ENCODE assay signal across 13 mouse cellular contexts in the genomic region with DNA sequence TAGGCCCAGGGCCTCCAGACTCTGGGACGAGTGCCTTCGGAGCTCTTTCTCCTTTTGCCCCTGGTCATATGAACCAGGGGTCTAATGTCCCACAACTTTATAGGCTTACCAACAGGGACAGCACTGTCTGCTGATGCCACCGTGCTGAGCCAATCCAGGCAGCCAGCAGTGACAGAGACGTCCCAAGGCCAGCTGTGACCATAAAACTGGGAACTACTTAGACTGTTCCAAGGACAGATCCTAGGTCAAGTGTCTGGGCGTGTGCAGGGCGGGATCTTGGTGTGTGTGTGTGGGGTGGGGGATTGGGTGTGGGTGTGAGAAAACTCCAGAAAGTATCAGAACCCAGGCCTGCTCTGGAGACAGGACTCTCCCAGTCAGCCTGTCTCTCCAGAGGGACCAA. TPM values are rescaled to one million over a fixed set of nuclear protein-coding genes. Genes with fewer than 3 reads are reported as not detected.
DNase-seq lines count a peak whose midpoint lies in the region; ATAC-seq and TF ChIP-seq lines count a peak whose summit lies in the region.
"Had no signal": no experiment of that assay in that cellular context is flagged by ENCODE, and none has a peak within 500 bp of the region (broad histone marks: within the 10 kb centered on the region; RNA-seq: fewer than 3 reads in every experiment).

No protein-coding gene starts in this region.

- ATAC-seq in forebrain, embryonic 13.5 days, result no peak
- no peak for ATAC-seq in forebrain, embryonic 16.5 days
- no peak for ATAC-seq in embryonic facial prominence, embryonic 15.5 days (ENCODE audit: insufficient number of reproducible peaks, low FRiP score, low TSS enrichment, low read depth)
- ATAC-seq: activated CD4-positive, CD25-positive, alpha-beta regulatory T cell, adult 4 months had no signal

- no peak overlapping the region; the same call in 1 of the 2 replicates for H3K9ac ChIP-seq in forebrain, embryonic 13.5 days
- H3K9ac ChIP-seq in forebrain, embryonic 16.5 days (replicated peaks; ENCODE audit: low read depth, low read length), result no peak overlapping the region
- no peak overlapping the region for H3K9ac ChIP-seq in embryonic facial prominence, embryonic 15.5 days
- H3K9ac ChIP-seq: lung, embryonic 14.5 days had no signal

- DNase-seq in kidney, adult 2 months, result no peak
- no peak for DNase-seq in kidney, adult 8-10 months
- DNase-seq in ES-CJ7 (ENCODE audit: low read depth, low spot score), result peak; percentile 39
- no peak for DNase-seq in thymus, postnatal 4 days
- DNase-seq: cerebellum, postnatal 10 days; heart, postnatal 4 days; kidney, adult 11 months had no signal

- peak overlapping the region; percentile 80 for H3K27ac ChIP-seq in forebrain, embryonic 13.5 days
- H3K27ac ChIP-seq in forebrain, embryonic 16.5 days (ENCODE audit: low read length), result no peak overlapping the region
- H3K27ac ChIP-seq in kidney, adult 2 months (ENCODE audit: insufficient read depth, low read depth, low read length), result peak overlapping the region; percentile 32
- 0 out of 2 replicates have a peak overlapping the region, but pooled peaks have one; percentile 4 for H3K27ac ChIP-seq in embryonic facial prominence, embryonic 15.5 days (replicated peaks)
- H3K27ac ChIP-seq: layer of hippocampus, adult 2 months had no signal

- H3K4me2 ChIP-seq in forebrain, embryonic 13.5 days, result no peak overlapping the region
- no peak overlapping the region for H3K4me2 ChIP-seq in forebrain, embryonic 16.5 days (ENCODE audit: low read length)
- H3K4me2 ChIP-seq in embryonic facial prominence, embryonic 15.5 days (replicated peaks), result no peak overlapping the region
- H3K4me2 ChIP-seq: lung, embryonic 14.5 days had no signal

- H3K36me3 ChIP-seq in forebrain, embryonic 13.5 days (ENCODE audit: poor library complexity, severe bottlenecking), result no peaks in the 10 kb centered on the region
- no peaks in the 10 kb centered on the region for H3K36me3 ChIP-seq in forebrain, embryonic 16.5 days (ENCODE audit: control insufficient read depth, insufficient read depth)
- no peaks in the 10 kb centered on the region for H3K36me3 ChIP-seq in kidney, adult 2 months (ENCODE audit: control insufficient read depth, insufficient read depth, low read length)
- H3K36me3 ChIP-seq in embryonic facial prominence, embryonic 15.5 days, result no peaks in the 10 kb centered on the region

- H3K27me3 ChIP-seq in forebrain, embryonic 13.5 days, result peaks cover 19% of the 10 kb centered on the region
- H3K27me3 ChIP-seq in forebrain, embryonic 16.5 days (replicated peaks; ENCODE audit: control insufficient read depth, insufficient read depth, low read length), result no peaks in the 10 kb centered on the region
- H3K27me3 ChIP-seq in kidney, adult 2 months (replicated peaks; ENCODE audit: control insufficient read depth, insufficient read depth, low read length), result no peaks in the 10 kb centered on the region
- peaks cover 12% of the 10 kb centered on the region for H3K27me3 ChIP-seq in embryonic facial prominence, embryonic 15.5 days

- TF ChIP-seq CTCF in kidney, adult 2 months (conservative IDR thresholded peaks at IDR 0.05; ENCODE audit: insufficient read depth, insufficient read length, low read depth, low read length), result no peak

- 71% methylated on average over 6 of the region's 6 CpGs for WGBS in forebrain, embryonic 13.5 days
- 76% methylated on average over 6 of the region's 6 CpGs for WGBS in forebrain, embryonic 16.5 days
- 63% methylated on average over 6 of the region's 6 CpGs for WGBS in kidney, adult 2 months
- WGBS in embryonic facial prominence, embryonic 15.5 days, result 72% methylated on average over 6 of the region's 6 CpGs

- H3K4me3 ChIP-seq in forebrain, embryonic 13.5 days, result no peak overlapping the region
- no peak overlapping the region for H3K4me3 ChIP-seq in forebrain, embryonic 16.5 days (replicated peaks; ENCODE audit: low read length)
- H3K4me3 ChIP-seq in kidney, adult 2 months (ENCODE audit: insufficient read depth, low read depth, low read length), result no peak overlapping the region
- no peak overlapping the region for H3K4me3 ChIP-seq in embryonic facial prominence, embryonic 15.5 days (replicated peaks)
- H3K4me3 ChIP-seq: layer of hippocampus, adult 2 months had no signal

- H3K9me3 ChIP-seq in forebrain, embryonic 13.5 days (replicated peaks), result no peaks in the 10 kb centered on the region
- H3K9me3 ChIP-seq in forebrain, embryonic 16.5 days (ENCODE audit: control insufficient read depth, low read length), result no peaks in the 10 kb centered on the region
- H3K9me3 ChIP-seq in embryonic facial prominence, embryonic 15.5 days (replicated peaks), result no peaks in the 10 kb centered on the region

- H3K4me1 ChIP-seq in forebrain, embryonic 13.5 days, result peaks cover 45% of the 10 kb centered on the region
- peaks cover 28% of the 10 kb centered on the region for H3K4me1 ChIP-seq in forebrain, embryonic 16.5 days (replicated peaks; ENCODE audit: control insufficient read depth, insufficient read depth, low read length)
- peaks cover 18% of the 10 kb centered on the region; the same call in 1 of the 2 replicates for H3K4me1 ChIP-seq in kidney, adult 2 months (ENCODE audit: control insufficient read depth, insufficient read depth, low read length)
- H3K4me1 ChIP-seq in embryonic facial prominence, embryonic 15.5 days, result peaks cover 38% of the 10 kb centered on the region

- no peak for TF ChIP-seq POLR2A in kidney, adult 2 months (IDR thresholded peaks at IDR 0.05; ENCODE audit: low read depth, low read length)

RNA-seq across cellular contexts. Expression of a gene that starts 35.2 kb away (rescaled TPM):
- polyA plus RNA-seq in forebrain, embryonic 13.5 days (2015; fragmentation: Nextera tagmentation; extraction: Ambion mirVana), result 242 and 249 TPM in 2 replicates
- polyA plus RNA-seq in forebrain, embryonic 16.5 days (2015; fragmentation: Nextera tagmentation; extraction: Ambion mirVana), result 223 and 235 TPM in 2 replicates
- 122 and 126 TPM in 2 replicates for polyA plus RNA-seq in kidney, adult 2 months (2012; rRNA removed)
- 206 and 214 TPM in 2 replicates for polyA plus RNA-seq in embryonic facial prominence, embryonic 15.5 days (2015; fragmentation: Nextera tagmentation; extraction: Ambion mirVana)

RNA-seq across cellular contexts. Expression of a gene that starts 46.5 kb away (rescaled TPM):
- polyA plus RNA-seq in forebrain, embryonic 13.5 days (2015; fragmentation: Nextera tagmentation; extraction: Ambion mirVana), result 673 and 749 TPM in 2 replicates
- polyA plus RNA-seq in forebrain, embryonic 16.5 days (2015; fragmentation: Nextera tagmentation; extraction: Ambion mirVana), result 602 and 609 TPM in 2 replicates
- polyA plus RNA-seq in kidney, adult 2 months (2012; rRNA removed), result 3,607 and 3,750 TPM in 2 replicates
- polyA plus RNA-seq in embryonic facial prominence, embryonic 15.5 days (2015; fragmentation: Nextera tagmentation; extraction: Ambion mirVana), result 822 and 870 TPM in 2 replicates
